Mouse (Mus musculus) A20 (cell line): ENCODE data around the gene Romo1.
"Not testable (repeated sequence)": the region's sequence is repeated elsewhere in the genome, so short reads cannot be mapped to it uniquely, and the experiment has no call there.

Source experiments
- DNase-seq: peaks from one replicate; pipeline ENCODE4 v3.0.0-alpha.2; 2011; ENCODE audit warnings: low read depth, low spot score

The Romo1 gene

GRCm38 (mm10) chr2:156179796-156180093 is 35.9 kb downstream of the Romo1 start:
- no peak for DNase-seq

DNA sequence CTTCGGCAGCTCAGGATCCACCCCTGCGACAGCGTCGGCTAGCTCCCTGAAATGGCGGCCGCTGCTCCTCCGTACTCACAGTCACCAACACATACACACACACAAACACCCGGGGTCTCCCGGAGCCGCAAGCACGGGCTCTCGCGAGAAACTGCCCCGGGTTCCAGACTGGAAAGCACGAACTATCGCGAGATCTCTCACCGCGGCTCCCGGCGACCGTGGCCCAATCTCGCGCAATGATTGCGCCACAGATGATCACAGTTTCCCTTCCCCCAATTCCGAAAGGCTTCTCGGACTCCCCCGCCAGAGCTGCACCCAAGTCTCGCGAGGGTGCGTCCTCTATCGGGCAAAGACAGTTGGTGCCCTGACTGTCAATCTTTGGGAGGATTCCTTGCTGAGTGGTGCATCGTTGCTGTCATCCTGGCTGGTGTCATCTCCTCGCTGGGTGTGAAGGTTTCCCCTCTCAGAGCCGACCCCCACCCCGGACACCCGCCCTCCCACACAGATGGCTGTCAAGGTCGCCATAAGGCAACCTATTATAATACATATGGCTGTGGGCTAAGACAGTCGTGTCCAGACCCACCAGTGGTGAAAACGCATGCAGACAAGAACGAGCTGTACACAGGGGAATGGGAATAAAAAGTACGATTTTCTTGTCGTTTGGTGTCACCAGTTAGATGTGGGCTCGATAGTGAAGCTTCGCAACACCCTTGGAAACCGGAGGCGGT is 36.4 kb downstream of the Romo1 start, which contains the start of gene Rbm39:
Rbm39 (minus strand) TSS at position 145 of the 728 bp plus-strand sequence.
- peak; percentile 100 for DNase-seq

DNA sequence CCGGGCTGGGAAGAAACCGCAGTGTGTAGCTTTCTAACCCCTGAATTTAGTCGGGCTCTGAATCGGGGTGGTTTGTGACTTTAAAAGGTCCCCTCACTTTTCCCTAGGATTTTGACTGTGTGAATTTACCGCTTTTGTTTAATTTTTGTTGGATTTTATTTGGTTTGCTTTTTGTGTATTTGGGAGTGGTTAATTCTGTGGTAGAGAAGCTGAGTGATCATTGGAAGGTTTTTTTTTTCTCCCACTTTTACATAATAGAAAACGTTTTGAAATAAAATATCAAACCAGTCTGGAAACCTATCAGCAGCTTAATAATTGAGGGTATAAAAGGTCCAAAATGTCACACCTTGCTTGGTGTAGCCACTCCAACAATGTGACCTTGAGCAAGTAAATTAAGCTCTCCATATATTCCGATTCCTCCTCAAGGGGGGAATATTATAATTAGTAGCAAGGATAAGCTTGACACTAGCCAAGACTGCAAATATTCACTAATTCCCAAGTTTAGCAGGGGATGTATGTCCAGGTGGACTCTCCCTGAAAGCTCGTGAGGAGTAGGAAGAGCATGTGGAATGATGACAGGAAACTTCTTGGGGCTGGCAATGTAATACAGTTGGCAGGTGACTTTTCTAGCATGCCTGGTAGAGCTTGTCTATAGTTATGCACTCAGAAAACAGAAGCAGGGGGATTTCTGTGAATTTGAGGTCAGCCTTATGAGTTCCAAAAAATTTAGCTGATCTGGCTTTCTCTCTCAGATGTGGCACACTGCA is 37.2 kb downstream of the Romo1 start:
- peak; percentile 32 for DNase-seq

- DNase-seq: no peak
These were observed 37.8 kb downstream of the Romo1 start for GRCm38 (mm10) chr2:156181592-156181991.

- not testable (repeated sequence) for DNase-seq
These were observed 45.4 kb downstream of the Romo1 start for GRCm38 (mm10) chr2:156189241-156189640.

DNA sequence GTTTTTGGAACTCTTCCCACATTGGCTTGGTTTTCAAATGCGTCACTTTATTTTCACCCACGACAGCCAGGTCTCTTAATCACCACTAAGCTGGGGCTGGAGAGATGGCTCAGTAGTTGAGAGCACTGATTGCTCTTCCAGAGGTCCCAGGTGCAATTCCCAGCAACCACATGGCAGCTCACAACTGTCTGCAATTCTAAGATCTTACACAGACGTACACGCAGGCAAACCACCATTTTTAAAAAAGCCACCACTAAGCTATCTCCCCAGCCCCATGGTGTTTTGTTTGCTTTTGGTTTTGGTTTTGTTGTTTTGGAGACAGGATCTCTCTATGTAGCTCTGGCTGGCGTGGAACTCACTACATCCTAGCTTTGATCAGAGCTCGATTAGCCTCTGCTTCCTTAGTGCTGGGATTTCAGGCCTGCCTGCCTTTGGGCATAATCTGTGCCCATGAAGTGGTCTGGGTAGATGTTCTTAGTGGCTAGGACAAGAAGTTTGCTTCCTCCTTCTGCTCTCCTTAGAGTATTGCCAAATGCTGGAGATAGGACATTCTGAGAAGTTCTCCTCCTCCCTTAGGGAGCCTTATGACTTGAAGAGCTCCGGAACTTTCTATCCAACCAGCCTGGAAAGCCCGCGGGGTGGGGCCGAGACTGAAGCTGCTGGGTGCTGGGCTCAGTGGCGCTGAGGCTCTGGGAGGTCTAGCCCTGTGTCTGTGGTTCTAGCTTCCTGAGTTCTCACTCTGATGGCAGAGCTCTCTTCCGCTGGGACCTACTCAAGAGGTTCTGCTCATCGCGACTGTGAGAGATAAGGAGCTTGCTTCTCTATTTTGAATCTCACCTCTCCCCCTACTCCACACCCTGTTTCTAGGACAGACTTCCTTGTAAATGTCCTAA is 46.4 kb downstream of the Romo1 start:
- no peak for DNase-seq

DNA sequence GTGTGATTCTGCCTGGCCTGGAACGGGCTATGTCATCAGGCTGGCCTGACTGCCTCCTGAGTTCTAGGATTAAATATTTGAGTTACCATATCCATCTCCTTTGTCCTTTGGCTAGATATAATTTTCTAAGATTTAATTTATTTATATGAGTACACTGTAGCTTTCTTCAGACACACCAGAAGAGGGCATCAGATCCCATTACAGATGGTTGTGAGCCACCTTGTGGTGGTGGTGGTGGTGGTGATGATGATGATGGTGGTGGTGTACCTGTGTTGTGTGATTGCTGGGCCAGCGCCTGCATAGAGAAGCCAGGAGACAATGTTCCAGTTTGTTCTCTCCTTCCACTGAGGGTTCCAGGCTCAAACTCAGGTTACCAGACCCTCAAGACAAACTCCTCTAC is 47.7 kb downstream of the Romo1 start:
- DNase-seq: no peak

- DNase-seq: no peak
These were observed 48.2 kb downstream of the Romo1 start for GRCm38 (mm10) chr2:156192068-156192467.

DNA sequence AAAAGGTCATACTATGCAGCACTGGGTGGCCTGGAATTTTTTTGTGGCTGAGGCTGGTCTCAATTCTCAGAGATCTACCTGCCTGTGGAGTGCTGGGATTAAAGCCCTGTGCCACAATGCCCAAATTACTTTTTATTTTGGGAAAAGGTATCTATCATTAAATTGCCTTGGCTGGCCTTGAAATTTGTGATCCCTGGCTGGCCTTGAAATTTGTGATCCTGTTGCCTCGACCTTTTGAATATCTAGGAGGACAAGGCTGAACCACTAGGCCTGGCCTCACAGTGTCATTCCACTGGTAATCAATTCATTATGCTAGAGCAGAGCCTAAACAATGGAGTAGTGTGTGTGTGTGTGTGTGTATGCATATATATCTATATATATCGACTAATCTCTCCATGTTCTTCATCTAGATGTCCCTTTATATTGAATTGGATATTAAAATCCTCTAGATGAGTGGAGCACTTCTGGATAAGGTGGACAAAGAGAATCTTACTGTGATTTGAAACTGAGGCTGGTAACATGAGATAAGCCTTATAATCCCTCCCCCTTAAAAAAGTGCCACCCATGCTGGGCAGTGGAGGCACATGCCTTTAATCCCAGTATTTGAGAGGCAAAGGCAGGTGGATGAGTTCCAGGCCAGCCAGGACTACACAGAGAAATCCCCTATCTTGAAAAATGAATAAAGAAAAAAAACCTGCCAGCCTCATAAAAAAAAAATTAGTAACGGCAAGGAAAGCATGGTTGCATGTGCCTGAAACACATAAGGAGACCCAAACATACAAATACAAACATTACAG is 49.4 kb downstream of the Romo1 start:
- DNase-seq: no peak

DNA sequence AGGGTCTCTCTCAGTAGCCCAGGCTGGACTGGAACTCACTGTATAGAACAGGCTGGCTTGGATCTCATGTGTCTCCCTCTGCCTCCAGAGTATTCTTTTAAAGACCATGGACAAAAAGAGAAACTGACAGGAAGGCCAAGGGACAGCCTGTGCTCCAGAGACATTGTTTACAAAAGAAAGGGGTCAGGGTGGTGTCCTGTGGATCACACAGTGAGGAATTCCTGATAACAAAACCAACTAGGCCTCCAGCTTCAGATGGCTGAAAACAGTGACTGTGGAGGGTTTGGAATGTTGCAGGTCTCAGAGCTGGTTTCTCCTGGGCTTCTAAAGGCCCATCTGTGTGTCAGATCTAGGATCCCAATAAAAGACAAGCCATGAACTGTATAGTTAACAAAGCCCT is 50.7 kb downstream of the Romo1 start:
- no peak for DNase-seq
